Mouse (Mus musculus): Measurements from ENCODE around the gene Fam47e.

DNA sequence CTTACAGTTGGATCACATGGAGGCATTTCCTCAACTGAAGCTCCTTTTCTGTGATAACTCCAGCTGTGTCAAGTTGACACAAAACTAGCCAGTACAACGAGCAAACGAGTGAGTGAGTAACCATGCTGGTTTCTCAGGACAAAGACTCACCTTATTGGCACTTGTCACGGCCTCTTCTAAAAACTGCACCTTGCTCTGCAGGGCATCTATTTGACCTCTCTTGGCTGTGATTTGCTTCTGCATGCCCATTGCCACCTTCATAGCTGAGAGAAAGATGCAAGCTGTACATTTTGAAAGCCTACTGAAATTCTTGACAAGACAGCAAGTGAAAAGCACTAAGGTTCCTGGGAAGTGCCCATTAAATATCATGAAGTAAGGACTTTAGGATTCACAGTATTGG lies 86.0 kb downstream of the Fam47e start:
- TF ChIP-seq GABPA (IDR thresholded peaks at IDR 0.05; ENCODE audit: insufficient replicate concordance, low read depth, low read length) (no peak), CTCF (conservative IDR thresholded peaks at IDR 0.05 in 1 of 2, IDR thresholded peaks at IDR 0.05 in 1 of 2; ENCODE audit: low read depth in 2 of 2, low read length in 2 of 2) (no peak), CHD2 (IDR thresholded peaks at IDR 0.05; ENCODE audit: low read length) (no peak), MYC (IDR thresholded peaks at IDR 0.05; ENCODE audit: low read depth, low read length) (no peak), POLR2A (IDR thresholded peaks at IDR 0.05; ENCODE audit: low read depth, low read length) (no peak), BHLHE40 (IDR thresholded peaks at IDR 0.05; ENCODE audit: low read depth, low read length) (no peak), NELFE (IDR thresholded peaks at IDR 0.05; ENCODE audit: low read depth, low read length) (no peak)
